Mouse (Mus musculus) kidney, postnatal 4 days (tissue): ENCODE data around the gene Uhrf1.
"Not testable (repeated sequence)": the region's sequence is repeated elsewhere in the genome, so short reads cannot be mapped to it uniquely, and the experiment has no call there.

ENCODE experiments used
- DNase-seq, 2 experiments: peaks; one replicate each; pipeline ENCODE4 v3.0.0; 2021; ENCODE audit warnings: mixed read lengths in 2 of 2

The Uhrf1 gene

DNA sequence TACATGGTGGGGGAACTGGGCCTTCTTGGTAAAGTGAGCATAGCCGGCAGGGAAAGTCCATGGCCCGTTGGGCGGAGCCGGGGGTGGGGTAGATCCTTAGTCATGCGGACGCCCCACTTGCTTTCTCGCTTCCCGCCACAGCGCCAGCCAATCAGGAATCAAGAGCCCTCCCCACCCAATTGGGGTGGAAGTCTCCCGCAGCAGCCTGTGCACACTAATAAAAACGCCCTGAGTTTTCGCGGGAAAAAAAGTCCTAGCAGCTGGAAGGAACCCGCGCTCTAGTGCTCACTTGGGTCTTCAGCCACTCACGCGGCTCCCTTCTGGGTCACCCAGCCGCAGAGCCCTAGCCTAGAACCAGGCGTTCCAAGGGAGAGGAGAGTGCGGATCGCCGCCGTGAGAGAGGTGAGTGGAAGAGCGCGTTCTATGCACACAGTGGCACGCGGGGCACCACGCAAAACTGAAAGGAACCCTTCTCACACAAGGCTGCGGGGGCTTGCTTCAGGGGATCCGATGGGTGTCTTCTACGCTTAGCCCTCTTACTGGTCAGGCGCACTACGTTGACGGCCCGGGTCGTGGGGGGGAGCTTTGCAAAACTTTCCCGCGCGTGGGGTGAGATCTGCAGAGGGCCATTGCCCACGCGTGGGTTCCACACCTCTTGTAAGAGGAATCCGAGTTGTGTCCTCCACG, at the start of gene Uhrf1:
Gene Uhrf1, plus strand, starts transcription at position 162 of the 687 bp plus-strand sequence.
- DNase-seq: peak; percentile 88 to 93

DNA sequence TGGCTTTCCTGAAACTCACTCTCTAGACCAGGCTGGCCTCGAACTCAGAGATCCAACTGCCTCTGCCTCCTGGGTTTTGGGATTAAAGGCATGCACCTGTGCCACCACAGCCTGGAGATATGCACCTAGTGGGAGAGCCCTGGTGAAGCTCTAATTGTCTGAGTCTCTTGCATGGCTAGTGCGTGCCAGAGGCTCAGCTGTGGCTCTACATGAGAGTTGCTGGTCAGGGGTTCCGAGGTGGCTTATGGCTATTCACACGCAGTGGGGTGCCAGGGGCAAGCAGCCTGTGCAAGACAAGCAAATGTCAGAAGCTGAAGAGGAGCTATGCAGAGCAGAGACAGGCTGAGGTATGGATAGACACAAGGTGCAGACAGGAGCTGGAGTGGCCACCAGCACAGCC, 48.4 kb upstream of the Uhrf1 start:
- DNase-seq: no peak

DNA sequence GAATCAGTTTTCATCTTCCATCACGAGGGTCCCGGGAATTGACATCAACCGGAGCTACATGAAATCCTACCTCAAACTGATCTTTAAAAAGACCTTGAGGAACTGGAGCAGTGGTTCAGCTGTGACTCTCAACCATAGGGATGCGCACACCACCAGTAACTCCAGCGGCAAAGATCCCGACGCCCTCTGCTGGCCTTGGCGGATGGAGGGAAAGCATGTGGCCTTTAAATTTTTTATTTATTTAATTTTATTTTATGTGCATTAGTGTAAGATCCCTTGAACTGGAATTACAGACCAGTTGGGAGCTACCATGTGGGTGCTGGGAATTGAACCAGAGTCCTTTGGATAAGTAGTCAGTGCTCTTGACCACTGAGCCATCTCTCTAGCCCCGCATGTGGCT, 47.7 kb upstream of the Uhrf1 start:
- DNase-seq: peak; percentile 68 to 77

DNA sequence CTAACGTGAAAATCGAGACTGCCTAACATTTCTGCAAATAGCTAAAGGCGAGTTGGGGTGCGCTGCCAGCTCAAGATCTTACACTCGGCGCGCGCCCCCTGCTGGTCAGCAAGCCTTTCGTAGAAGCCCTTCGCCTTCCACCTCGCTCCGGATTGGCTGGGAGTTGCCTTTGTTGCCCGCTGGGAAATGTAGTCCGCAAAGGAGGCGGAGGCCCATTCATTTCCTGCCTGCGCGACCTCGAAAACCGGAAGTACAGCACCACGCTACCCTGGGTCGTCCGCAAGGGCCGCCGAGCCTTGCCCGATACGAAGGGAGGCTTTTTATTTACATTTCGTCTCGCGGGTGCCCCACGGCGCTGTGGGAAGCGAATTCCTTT, 47.3 kb upstream of the Uhrf1 start:
- DNase-seq: peak; percentile 100

DNA sequence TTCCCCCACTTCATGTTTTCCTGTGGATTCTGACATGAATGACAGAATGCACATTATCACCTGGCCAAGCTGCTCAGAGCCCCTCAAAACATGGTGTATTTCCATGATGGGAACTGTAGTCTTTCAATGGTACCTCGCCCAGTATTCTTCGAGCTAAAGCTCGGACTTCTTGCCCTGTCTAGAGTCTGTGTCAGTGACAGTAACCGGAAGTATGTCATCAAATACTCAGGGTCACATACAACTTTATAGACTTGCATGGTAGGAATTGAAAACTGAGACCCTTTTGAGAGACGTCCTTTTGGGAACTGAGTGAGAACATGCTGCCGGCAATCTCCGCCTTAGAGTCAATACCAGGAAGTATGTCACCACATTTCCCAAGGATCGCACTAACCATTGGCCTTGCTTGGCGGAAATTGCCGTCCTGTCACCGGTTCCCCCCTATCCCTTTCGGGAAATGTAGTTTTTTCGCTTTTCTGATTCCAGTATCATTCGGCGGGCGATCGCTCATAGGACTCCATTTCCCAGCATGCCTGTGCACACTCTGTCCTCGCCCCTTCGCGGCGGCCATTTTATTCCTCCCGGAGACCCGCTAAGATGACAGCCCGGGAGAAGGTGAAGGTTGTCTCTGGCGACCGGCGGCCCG, 46.8 kb upstream of the Uhrf1 start, which contains the start of gene Fem1a:
Gene Fem1a, plus strand, starts transcription at position 572 of the 643 bp plus-strand sequence.
- DNase-seq: peak; percentile 88 to 94

DNA sequence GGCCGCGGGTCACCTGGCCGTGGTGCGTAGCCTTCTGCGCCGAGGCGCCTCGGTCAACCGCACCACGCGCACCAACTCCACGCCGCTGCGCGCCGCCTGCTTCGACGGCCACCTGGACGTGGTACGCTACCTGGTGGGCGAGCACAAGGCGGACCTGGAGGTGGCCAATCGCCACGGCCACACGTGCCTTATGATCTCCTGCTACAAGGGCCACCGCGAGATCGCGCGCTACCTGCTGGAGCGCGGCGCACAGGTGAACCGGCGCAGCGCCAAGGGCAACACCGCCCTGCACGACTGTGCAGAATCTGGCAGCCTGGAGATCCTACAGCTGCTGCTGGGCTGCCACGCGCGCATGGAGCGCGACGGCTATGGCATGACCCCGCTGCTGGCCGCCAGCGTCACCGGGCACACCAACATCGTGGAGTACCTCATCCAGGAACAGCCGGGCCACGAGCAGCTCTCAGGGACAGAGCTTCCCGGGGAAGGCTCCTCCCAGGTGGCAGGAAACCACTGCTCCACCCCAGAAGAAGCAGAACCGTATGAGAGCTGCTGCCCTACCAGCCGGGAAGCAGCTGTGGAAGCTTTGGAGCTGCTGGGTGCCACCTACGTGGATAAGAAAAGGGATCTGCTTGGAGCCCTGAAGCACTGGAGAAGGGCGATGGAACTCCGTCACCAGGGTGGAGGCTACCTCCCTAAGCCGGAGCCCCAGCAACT, 45.8 kb upstream of the Uhrf1 start:
- DNase-seq: peak in 1 of 2 experiments; percentile 63

DNA sequence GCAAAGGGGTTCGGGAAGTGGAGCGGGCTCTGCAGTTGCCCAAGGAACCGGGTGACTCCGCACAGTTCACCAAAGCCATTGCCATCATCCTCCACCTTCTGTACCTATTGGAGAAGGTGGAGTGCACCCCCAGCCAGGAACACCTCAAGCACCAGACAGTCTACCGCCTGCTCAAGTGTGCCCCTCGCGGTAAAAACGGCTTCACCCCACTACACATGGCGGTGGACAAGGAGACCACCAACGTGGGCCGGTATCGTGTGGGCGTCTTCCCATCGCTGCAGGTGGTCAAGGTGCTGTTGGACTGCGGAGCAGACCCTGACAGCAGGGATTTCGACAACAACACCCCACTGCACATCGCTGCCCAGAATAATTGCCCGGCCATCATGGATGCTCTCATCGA, 44.9 kb upstream of the Uhrf1 start:
- DNase-seq: not testable (repeated sequence)

DNA sequence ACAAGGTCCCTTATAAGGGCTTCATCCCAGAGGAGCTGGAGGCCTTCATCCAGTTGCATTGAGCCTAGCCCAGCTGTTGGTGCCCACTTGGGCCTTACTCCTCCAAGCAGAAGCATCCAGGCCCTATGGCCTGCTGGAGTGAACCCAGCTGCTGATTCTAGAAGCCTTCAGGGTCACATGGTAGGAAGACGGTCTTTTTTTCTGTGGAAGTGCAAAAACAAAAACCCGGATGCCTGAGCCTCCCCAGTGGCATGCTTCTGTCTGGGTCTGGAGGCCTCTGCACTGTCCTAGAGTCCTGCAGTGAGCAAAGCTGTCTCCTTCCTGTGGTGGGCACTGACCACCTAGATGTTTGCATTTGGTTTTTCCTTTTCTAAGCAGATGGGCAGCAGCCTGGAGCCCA, 44.3 kb upstream of the Uhrf1 start:
- DNase-seq: not testable (repeated sequence)

DNA sequence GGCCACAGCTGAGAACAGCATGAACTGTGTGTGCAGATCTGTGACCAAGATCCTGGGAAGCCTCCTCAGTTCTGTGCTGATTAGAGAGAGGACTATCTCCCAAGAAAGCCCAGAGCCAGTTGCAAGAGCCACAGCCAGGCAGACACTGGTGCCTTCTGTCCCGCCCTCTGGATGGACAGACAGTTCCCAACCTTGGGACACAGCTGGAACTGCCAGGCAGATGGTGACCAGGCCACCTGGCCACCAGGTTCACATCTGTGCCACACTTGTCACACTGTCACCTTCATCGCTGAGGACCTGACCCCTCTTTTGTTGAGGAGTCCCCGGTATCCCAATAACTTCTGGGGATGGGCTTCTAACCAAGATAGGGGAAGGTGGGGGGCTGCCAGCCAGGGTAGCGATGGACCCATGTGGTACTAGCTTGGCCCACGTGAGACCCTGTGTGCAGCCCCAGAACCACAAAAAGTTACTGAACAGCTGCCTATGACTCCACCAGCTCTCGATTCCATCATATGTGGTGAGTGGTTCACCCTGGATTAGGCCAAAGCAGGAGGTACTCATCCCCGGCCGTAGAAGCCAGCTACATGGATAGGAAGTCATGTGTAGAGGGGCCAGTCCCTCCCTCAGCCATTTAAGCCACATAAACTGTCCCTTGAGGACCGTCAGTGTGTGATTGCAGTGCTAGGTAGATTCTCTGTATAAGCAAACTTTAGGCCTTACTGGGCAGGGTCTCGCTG, 43.7 kb upstream of the Uhrf1 start:
- DNase-seq: no peak

DNA sequence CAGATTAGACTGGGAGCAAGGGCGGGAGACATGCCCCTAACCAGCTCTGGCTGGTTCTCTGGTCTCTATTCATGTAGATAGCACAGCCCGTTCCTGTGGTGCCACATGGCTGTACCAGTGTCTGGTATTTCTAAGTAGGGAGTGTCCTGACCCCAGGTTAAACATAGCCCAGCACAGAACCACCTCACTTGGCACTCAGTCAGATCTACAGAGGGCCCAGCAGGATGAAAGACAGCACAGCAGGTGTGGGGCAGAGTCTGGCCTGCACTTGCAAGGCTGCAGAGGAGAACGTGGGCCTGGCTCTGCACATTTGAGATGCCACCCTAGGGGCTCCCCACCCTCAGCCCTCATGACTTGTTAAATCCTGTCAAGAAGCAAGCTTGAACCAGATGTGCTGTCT, 42.0 kb upstream of the Uhrf1 start:
- no peak for DNase-seq

DNA sequence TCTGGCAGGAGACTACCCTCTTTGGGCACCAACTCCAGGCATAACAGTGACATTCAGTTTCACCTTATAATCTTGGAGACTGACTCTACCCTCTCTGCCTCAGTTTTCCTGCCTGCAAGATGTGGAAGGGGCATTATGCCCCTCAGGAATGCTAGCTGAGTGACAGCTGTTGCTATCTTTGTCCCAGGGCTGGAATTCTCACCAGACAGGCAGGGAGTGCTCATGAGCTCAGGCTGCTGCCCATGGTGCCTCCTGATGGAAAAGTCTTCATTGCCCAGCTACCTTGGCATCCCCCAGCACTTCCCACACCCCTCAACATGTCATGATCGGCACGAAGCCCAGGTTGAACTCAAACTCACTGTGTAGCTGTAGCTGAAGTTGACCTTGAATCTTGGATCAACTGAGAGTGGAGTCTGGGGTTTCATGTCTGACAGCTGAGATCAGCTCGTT, 40.5 kb upstream of the Uhrf1 start:
- no peak for DNase-seq

DNA sequence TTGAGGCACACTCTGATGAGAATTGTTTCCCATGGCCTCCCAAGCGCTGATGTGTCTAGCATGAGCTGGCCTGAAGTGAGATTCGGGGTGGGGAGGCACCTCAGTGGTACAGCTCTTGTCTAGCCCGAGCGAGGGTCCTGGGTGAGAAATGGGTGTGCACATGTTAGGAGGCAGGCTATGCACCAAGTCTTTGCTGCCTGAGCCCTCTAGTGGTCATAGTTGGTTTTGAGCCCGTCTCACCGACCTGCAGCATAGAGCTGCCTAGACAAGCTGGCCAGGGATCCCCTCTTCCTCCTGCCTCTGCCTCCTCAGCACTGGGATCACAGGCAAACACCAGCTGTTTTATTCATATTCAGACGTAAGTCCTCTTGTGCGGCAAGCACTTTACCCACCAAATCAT, 39.1 kb upstream of the Uhrf1 start:
- peak; percentile 83 to 88 for DNase-seq

DNA sequence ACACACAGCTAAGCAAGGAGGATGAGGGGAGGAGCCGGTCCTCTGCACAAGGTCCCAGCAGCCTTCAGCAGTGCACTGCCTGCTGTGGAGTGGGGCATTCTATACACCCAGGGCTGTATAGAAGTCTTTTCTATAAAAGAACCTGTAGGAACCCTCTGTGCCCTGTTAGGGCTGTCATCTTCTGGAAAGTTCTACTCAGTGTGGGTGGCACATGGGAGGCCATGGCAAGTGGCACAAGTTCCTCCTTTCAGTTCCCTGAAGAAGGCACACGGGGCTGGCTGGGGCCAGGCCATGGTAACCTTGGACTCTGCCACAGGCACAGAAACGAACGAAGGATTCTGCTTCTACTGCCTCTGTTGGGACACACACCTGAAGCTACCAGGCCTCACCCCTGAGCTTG, 38.1 kb upstream of the Uhrf1 start:
- no peak for DNase-seq

DNA sequence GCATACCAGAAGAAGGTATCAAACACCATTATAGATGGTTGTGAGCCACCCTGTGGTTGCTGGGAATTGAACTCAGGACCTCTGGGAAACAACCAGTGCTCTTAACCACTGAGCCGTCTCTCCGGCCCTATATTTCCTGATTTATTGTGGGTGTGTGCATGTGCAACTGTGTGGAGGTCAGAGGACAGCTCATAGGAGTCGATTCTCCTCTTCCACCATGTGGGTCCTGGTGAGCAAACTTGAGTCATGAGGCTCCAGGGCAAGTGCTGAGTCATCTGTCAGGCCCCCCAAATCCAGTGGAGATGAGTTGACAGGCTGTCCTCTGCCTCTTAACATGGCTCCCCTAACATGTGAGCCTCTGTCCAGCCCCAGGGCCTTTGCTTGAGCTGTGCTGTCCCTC, 37.3 kb upstream of the Uhrf1 start:
- no peak for DNase-seq

DNA sequence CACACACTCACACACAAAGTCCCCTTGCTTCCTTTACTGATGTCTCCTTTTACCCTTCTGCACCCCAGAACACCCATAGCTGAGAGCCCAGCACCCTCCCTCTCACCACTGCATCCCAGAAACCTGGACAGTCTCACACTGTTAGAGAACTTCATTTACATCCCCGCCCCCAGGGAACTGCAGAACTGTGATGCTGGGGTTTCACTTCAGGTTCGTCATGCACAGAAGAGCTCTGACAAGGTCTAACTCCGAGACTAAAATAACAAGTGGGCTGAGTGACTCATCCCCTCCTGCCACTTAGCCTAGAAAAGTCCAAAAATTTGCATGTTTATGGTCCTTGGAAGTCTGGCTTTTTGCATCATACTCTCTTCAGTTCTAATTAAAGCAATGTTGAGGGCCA, 36.9 kb upstream of the Uhrf1 start:
- no peak for DNase-seq

DNA sequence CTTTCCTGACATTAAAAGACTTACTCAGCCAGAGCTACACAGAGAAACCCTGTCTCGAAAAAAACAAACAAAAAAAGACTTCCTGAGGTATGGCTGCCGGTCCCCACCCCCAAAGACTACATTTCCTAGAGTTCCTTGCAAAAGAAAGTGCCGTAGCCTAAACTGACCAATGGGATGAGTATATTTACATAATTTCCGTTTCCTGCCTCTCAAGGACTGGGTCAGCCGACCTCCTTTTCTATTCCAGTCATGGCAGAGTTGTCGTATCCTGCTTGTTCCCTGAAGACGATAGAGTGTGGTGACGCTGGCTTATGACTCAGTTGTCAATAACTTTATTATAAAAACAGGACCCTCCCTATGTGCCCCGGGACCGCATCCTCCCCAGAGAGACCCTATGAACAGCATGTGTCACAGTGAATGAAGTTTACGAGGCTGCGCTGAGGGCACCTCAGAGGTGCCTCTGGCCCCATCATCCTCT, 33.9 kb upstream of the Uhrf1 start:
- peak; percentile 61 to 78 for DNase-seq

DNA sequence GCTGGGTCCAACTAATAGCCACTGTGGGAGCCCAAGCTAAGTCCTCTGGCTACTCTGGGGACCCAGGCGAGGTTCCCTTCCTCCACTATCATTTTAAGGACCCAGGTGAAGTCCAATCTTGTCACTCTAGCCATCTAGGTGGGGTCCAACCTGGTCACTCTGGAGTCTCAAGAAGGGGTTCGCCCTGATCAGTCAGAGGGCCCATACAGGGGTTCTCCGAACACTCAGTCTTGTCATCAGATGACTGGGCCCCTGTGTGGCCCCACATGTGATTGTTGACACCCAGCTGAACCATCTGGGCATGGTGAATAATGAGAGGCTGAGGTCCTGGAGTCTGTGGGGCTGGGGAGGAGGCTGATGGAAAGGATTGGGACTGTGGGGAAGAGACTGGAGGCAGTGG, 33.4 kb upstream of the Uhrf1 start:
- DNase-seq: no peak

DNA sequence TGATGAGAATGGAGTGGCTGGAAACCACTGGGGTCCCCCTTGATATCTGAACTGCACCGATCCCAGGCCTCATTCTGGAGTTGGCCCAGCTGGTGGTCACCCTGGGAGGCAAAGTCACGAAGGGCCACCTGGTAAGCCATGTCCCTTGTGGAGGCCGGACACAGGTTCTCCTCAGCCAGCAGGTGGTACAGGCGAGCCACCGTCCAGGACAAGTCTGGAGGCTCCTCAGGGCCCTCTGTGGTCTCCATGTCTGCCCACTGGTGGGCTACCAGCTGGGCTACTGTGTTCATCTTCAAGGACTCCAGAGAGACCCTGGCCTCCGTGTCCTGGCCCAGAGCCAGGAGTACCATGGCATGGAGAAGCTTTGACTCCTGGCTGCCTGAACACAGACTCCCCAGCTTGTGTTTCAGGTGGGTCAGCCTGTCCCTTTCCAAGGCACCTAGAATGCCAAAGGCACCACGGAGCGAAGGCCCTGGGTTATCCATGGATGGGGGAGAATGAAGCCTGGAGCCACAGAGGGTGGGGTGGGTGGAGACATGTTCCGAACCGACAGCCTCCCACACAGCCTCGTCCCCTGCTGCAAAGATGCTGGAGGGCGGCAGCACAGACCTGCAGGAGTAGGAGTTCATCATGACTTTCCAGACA, 31.4 kb upstream of the Uhrf1 start:
- no peak for DNase-seq

DNA sequence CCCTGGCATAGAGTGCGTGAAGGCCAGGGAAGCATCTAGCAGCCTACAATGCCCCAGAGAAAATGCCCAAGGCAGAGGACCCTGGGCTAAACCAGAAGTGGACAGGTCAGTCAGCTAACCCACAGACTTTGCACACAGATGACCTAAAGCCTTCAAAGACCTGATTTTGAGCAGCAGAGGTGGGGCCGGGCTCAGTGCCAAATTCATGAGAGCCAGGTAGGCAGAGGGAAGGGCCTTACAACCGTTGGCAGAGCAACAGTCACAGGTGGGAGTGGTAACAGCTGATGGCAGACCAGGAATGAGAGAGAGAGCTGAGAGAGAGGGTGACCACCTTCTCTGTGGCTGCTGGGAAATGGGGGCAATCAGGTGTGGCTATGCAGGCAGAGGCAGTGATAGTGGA, 30.5 kb upstream of the Uhrf1 start:
- peak; percentile 49 to 60 for DNase-seq

DNA sequence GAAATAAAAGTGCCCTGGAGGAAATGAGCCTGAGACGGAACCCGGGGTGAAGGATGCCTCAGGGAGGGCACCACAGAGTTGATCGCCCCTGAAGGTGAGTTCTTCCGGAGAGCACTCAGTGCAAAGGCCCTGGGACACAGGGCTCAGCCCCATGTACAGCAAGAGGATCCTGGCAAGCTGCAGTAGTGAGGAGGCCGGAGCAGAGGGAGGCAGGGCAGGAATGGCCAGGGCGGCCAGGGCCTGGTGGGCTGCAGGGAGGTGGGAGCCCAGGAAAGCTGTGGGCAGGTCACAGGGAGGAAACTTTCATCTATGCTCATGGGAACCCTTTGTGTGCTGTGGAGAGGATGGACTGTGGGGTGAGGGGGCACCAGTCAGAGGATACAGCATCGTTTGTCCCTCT, 29.6 kb upstream of the Uhrf1 start:
- DNase-seq: no peak

DNA sequence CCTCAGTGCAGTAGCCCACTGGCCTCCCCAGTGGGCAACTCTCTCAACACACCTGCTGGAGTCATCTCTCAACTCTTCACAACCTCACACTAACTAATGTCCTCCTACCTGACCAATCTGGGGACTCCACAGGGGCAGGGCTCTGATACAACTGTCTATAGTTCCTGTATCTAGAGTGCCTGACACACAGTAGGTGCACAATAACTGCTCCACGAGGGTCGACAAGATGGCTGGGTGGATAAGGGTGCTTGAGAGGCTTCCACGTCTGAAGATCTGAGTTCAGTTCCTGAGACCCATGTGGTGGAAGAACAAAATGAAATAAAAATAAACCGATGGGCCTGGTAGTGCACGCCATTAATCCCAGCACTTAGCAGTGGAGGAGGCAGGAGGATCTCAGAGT, 29.1 kb upstream of the Uhrf1 start:
- DNase-seq: no peak

DNA sequence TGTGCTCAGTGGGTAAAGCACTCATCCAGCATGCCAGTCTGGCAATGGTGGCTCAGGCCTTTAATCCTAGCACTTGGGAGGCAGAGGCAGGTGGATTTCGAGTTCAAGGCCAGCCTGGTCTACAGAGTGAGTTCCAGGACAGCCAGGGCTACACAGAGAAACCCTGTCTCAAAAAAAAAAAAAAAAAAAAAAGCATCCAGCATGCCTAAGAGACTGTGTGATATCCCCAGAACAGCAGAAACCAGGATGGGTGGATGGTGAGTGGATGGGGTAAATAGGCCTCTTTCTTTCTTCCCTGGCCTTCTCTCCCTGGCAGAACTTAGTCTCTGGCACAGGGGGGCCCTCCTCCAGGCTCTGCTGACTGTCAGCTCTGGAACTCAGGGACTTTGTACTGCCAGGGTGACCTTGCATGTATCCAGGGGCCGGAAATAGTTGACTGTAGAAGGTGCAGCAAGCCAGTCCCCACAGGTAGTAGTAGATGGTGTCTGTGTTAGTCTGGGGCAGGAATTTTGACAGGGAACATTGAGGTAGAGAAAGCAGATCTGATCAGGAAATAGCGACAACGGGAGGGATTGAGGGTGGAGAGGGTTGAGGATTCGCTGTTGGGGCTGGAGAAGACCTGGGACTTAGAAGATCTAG, 27.2 kb upstream of the Uhrf1 start:
- peak in 1 of 2 experiments; percentile 61 for DNase-seq
